Mouse (Mus musculus) myocyte (in vitro differentiated cells): ENCODE measurements around the gene Gm13287. TPM values are rescaled to one million over a fixed set of nuclear protein-coding genes. Genes with fewer than 3 reads are reported as not detected.
"Not testable (repeated sequence)": the region's sequence is repeated elsewhere in the genome, so short reads cannot be mapped to it uniquely, and the experiment has no call there.

ENCODE experiments used
- H3K27me3 ChIP-seq: one replicate; pipeline ENCODE4 v1.6.1; 2011; ENCODE audit not compliant: control insufficient read depth, insufficient read depth, insufficient read length
- H3K36me3 ChIP-seq: one replicate; pipeline ENCODE4 v1.6.1; 2011; ENCODE audit not compliant: control insufficient read depth, insufficient read depth
- H3K4me2 ChIP-seq: one replicate; pipeline ENCODE4 v1.6.1; 2011; ENCODE audit warnings: low read depth, control low read depth
- H3K4me3 ChIP-seq: one replicate; pipeline ENCODE4 v1.5.1; 2011; ENCODE audit warnings: mild to moderate bottlenecking, control low read depth, moderate library complexity
- H3K79me2 ChIP-seq: one replicate; pipeline ENCODE4 v1.6.1; 2011; ENCODE audit not compliant: control insufficient read depth, insufficient read depth
- H3ac ChIP-seq: one replicate; pipeline ENCODE4 v1.6.1; 2011; ENCODE audit not compliant: control insufficient read depth, insufficient read length
- CEBPB ChIP-seq: IDR thresholded peaks from 2 replicates; pipeline ENCODE4 v1.6.1; 2011; ENCODE audit warnings: mild to moderate bottlenecking, moderate library complexity; ENCODE audit not compliant: poor library complexity, insufficient read depth, severe bottlenecking
- E2F4 ChIP-seq: IDR thresholded peaks from one replicate; pipeline ENCODE4 v1.6.1; 2011; ENCODE audit warnings: mild to moderate bottlenecking, control low read depth, moderate library complexity; ENCODE audit not compliant: insufficient read depth
- MAX ChIP-seq: IDR thresholded peaks from one replicate; pipeline ENCODE4 v1.6.1; 2011; ENCODE audit warnings: low read depth, mild to moderate bottlenecking, control low read depth
- MYOD1 ChIP-seq, 3 experiments: IDR thresholded peaks; one replicate each; pipeline ENCODE4 v1.6.1; 2011; ENCODE audit warnings: control low read depth in 2 of 3, low read depth in 2 of 3, mild to moderate bottlenecking in 2 of 3, moderate library complexity in 1 of 3; ENCODE audit not compliant: insufficient read length in 2 of 3, control insufficient read depth in 1 of 3
- MYOG ChIP-seq, 3 experiments: IDR thresholded peaks; one replicate each; pipeline ENCODE4 v1.6.1; 2011; ENCODE audit warnings: control low read depth in 2 of 3, low read depth in 2 of 3, mild to moderate bottlenecking in 2 of 3; ENCODE audit not compliant: insufficient read length in 2 of 3, control insufficient read depth in 1 of 3, insufficient read depth in 1 of 3
- POLR2A ChIP-seq: IDR thresholded peaks from one replicate; pipeline ENCODE4 v1.6.1; 2011; ENCODE audit warnings: low read depth, mild to moderate bottlenecking, control low read depth, moderate library complexity; ENCODE audit not compliant: insufficient read length
- POLR2AphosphoS2 ChIP-seq: IDR thresholded peaks from one replicate; pipeline ENCODE4 v1.6.1; 2011; ENCODE audit warnings: low read depth, control low read depth; ENCODE audit not compliant: insufficient read length
- REST ChIP-seq: IDR thresholded peaks from one replicate; pipeline ENCODE4 v1.6.1; 2011; ENCODE audit warnings: mild to moderate bottlenecking, control low read depth, moderate library complexity; ENCODE audit not compliant: insufficient read depth, insufficient read length
- SRF ChIP-seq: IDR thresholded peaks from one replicate; pipeline ENCODE4 v1.6.1; 2011; ENCODE audit warnings: low read depth; ENCODE audit not compliant: control insufficient read depth, insufficient read length
- TCF12 ChIP-seq: IDR thresholded peaks from one replicate; pipeline ENCODE4 v1.6.1; 2011; ENCODE audit warnings: mild to moderate bottlenecking, control low read depth; ENCODE audit not compliant: poor library complexity, insufficient read depth, severe bottlenecking
- TCF3 ChIP-seq: IDR thresholded peaks from one replicate; pipeline ENCODE4 v1.6.1; 2011; ENCODE audit warnings: low read depth, control low read depth; ENCODE audit not compliant: insufficient read length
- USF1 ChIP-seq: IDR thresholded peaks from one replicate; pipeline ENCODE4 v1.6.1; 2011; ENCODE audit warnings: low read depth, mild to moderate bottlenecking, control low read depth, moderate library complexity
- polyA plus RNA-seq: library from polyadenylated mRNA; unstranded; fragments of >200 nt; fragmentation: generic; extraction: Trizol; gene quantifications from one replicate; pipeline ENCODE4 v1.2.1, GENCODE M21; 2012; ENCODE audit warnings: missing spikeins

Gene Gm13287
- polyA plus RNA-seq, 1 experiment, result 0.35 TPM

DNA sequence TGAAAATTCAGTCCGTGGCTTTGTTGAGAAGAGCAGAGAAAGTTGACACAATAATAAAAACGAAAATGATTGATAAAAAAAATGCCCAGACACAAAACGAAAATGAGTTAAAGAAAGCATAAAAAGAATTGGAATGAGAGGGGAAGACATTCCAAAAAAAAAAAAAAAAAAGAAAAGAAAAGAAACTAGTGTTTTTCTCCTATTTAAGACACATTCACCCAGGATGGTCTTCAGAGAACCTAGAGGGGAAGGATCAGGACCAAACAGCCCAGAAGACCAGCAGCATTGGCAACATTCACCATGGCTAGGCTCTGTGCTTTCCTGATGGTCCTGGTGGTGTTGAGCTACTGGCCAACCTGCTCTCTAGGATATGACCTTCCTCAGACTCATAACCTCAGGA lies 12.9 kb downstream of the Gm13287 start, which contains the start of gene Ifna7:
Ifna7 (plus strand) TSS at position 301 of the 400 bp plus-strand sequence.
- no peak within 1 kb of the TSS for H3K4me3 ChIP-seq
- H3K4me2 ChIP-seq, result no peak within 1 kb of the TSS
- H3K27me3 ChIP-seq, result peaks cover 7% of the 10 kb centered on the region
- H3K79me2 ChIP-seq, result no peaks in the 10 kb centered on the region
- H3ac ChIP-seq, result no peak within 1 kb of the TSS
- TF ChIP-seq MAX (no peak), POLR2A (no peak), REST (no peak), CEBPB (no peak), POLR2AphosphoS2 (no peak)
- no peaks in the 10 kb centered on the region for H3K36me3 ChIP-seq

DNA sequence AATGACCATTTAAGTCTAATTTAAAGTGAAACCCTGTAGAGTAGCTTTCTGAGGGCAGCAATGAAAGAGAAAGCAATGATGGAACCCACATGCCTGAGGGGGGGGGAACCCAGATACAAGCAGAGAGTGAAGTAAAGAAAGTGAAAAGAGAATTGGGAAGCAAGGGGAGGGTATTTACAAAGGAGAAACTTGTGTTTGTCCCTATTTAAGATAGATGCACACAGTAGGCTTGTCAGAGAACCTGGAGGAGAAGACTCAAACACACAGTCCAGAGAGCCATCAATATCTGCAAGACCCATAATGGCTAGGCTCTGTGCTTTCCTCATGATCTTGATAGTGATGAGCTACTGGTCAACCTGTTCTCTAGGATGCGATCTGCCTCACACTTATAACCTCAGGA lies 16.6 kb downstream of the Gm13287 start, which contains the start of gene Ifna11:
Ifna11 (plus strand) TSS at position 301 of the 400 bp plus-strand sequence.
- TF ChIP-seq CEBPB (no peak), USF1 (no peak), TCF12 (no peak), E2F4 (no peak), REST (no peak), MYOD1 (IDR thresholded peaks at IDR 0.05; ENCODE audit: control insufficient read depth in 1 of 3, insufficient read length in 2 of 3, low read depth in 2 of 3) (no peak), TCF3 (no peak), MYOG (IDR thresholded peaks at IDR 0.05; ENCODE audit: control insufficient read depth in 1 of 3, insufficient read depth in 1 of 3, insufficient read length in 2 of 3, low read depth in 2 of 3) (no peak), MAX (no peak), SRF (no peak), POLR2A (no peak), POLR2AphosphoS2 (no peak)
- Histone ChIP-seq H3K4me3 (no peak within 1 kb of the TSS), H3ac (no peak within 1 kb of the TSS), H3K79me2 (no peaks in the 10 kb centered on the region), H3K4me2 (no peak within 1 kb of the TSS), H3K27me3 (peaks cover 9% of the 10 kb centered on the region), H3K36me3 (no peaks in the 10 kb centered on the region)

DNA sequence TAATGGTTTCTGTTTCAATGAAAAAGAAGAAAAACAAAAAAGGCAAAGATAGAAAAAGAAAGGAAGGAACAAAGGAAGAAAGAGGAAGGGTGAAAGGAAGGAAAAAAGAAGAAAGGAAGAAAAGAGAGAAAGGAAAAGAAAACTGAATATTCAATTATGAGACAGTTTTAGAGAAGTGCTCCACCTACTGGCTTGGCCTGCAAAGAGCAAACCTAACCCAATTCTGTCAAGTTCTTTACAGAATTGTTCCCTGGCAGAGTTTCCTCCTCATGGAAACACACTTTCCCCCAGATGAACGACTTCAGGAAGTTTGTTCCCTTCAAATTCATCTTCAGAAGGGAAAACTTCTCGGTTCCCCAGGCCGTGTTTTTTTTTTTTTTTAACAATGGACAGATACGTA lies 19.9 kb downstream of the Gm13287 start:
- Histone ChIP-seq H3K79me2 (no peaks in the 10 kb centered on the region), H3ac (no peak overlapping the region), H3K4me3 (no peak overlapping the region), H3K36me3 (no peaks in the 10 kb centered on the region), H3K27me3 (peaks cover 6% of the 10 kb centered on the region), H3K4me2 (no peak overlapping the region)
- no peak for TF ChIP-seq E2F4
- TF ChIP-seq MYOG (IDR thresholded peaks at IDR 0.05; ENCODE audit: control insufficient read depth in 1 of 3, insufficient read depth in 1 of 3, insufficient read length in 2 of 3, low read depth in 2 of 3), result no peak
- no peak for TF ChIP-seq MAX
- TF ChIP-seq TCF12, result no peak
- TF ChIP-seq CEBPB, result no peak
- TF ChIP-seq POLR2A, result no peak
- no peak for TF ChIP-seq MYOD1 (IDR thresholded peaks at IDR 0.05; ENCODE audit: control insufficient read depth in 1 of 3, insufficient read length in 2 of 3, low read depth in 2 of 3)
- no peak for TF ChIP-seq USF1
- TF ChIP-seq POLR2AphosphoS2, result no peak
- no peak for TF ChIP-seq REST
- no peak for TF ChIP-seq TCF3
- TF ChIP-seq SRF, result no peak

DNA sequence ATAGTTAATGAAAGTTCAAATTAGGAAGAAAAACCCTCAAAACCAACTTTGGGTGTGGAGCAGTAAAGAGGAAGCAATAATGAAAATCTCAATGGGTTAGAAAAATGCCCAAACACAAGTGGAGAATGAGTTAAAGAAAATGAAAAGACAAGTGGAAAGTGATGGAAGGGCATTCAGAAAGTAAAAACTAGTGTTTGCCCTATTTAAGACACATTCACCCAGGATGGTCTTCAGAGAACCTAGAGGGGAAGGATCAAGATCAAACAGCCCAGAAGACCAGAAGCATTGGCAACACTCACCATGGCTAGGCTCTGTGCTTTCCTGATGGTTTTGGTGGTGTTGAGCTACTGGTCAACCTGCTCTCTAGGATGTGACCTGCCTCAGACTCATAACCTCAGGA lies 24.1 kb downstream of the Gm13287 start, which contains the start of gene Ifna6:
Ifna6 (plus strand) TSS at position 301 of the 400 bp plus-strand sequence.
- H3K79me2 ChIP-seq, H3K27me3 ChIP-seq, H3K4me3 ChIP-seq, H3K4me2 ChIP-seq, H3ac ChIP-seq, H3K36me3 ChIP-seq: not testable (repeated sequence)

DNA sequence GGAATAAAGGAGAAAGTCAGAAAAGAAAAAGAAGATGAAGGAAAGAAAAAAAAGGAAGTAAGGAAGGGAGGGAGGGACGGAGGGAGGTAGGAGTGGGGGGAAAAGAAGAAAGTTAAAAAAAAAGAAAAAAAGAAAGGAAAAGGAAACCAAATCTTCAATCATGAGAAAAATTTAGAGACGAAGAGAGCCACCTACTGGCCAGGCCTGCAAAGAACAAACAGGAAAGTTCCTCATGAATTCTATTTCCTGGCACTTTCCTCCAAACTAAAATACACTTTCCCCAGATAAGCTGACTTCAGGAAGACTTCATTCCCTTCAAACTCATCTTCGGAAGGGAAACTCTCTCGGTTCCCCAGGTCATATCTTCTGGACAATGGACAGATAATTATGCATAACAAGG lies 27.5 kb downstream of the Gm13287 start:
- Histone ChIP-seq H3K4me2 (peak overlapping the region; percentile 13), H3K79me2 (no peaks in the 10 kb centered on the region), H3K4me3 (no peak overlapping the region), H3K36me3 (no peaks in the 10 kb centered on the region), H3ac (no peak overlapping the region), H3K27me3 (peaks cover 3% of the 10 kb centered on the region)
- TF ChIP-seq MAX, result no peak
- no peak for TF ChIP-seq CEBPB
- no peak for TF ChIP-seq REST
- TF ChIP-seq TCF3, result no peak
- no peak for TF ChIP-seq POLR2AphosphoS2
- no peak for TF ChIP-seq MYOD1 (IDR thresholded peaks at IDR 0.05; ENCODE audit: control insufficient read depth in 1 of 3, insufficient read length in 2 of 3, low read depth in 2 of 3)
- no peak for TF ChIP-seq USF1
- no peak for TF ChIP-seq MYOG (IDR thresholded peaks at IDR 0.05; ENCODE audit: control insufficient read depth in 1 of 3, insufficient read depth in 1 of 3, insufficient read length in 2 of 3, low read depth in 2 of 3)
- no peak for TF ChIP-seq POLR2A
- no peak for TF ChIP-seq TCF12
- no peak for TF ChIP-seq SRF
- no peak for TF ChIP-seq E2F4

DNA sequence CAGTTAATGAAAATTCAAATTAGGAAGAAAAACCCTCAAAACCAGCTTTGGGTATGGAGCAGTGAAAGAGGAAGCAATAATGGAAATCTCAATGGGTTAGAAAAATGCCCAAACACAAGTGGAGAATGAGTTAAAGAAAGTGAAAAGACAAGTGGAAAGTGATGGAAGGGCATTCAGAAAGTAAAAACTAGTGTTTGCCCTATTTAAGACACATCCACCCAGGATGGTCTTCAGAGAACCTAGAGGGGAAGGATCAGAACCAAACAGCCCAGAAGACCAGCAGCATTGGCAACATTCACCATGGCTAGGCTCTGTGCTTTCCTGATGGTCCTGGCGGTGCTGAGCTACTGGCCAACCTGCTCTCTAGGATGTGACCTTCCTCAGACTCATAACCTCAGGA lies 32.2 kb downstream of the Gm13287 start, which contains the start of gene Ifna5:
Ifna5 (plus strand) TSS at position 301 of the 400 bp plus-strand sequence.
- not testable (repeated sequence) for H3K36me3 ChIP-seq, H3K4me3 ChIP-seq, H3K27me3 ChIP-seq, H3ac ChIP-seq, H3K4me2 ChIP-seq, H3K79me2 ChIP-seq
